Mouse (Mus musculus) stomach, postnatal 0 days (tissue): Measurements from ENCODE around the gene Tlr7.

Experiments used
- CTCF ChIP-seq: IDR thresholded peaks from 2 replicates; pipeline ENCODE4 v1.5.1; 2016; ENCODE audit warnings: antibody characterized with exemption, low read depth, mild to moderate bottlenecking, moderate library complexity
- EP300 ChIP-seq: optimal IDR thresholded peaks from 2 replicates; pipeline ENCODE3; 2016; ENCODE audit warnings: antibody characterized with exemption

DNA sequence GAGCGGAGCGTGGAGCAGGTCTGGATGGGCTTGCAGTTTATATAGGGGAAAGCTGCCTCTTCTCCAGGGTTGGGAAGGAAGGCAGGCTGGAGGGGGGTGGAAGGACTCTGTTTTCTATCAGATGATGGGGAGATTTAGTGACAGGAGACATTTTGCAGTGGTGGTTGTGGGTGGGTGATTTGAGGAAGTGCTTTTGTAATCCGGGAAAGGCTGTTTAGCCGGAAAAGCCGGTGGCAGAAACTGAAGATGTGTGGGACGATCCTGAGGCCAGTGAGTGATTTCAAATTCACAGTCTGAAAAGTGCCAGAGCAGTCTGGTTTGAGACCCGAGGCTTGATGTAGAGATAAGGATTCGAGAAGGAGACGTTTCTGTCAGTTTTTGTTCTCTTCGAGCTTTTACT lies 53.8 kb downstream of the Tlr7 start:
- TF ChIP-seq CTCF (no peak), EP300 (no peak)
